Mouse (Mus musculus): ENCODE results near the gene Mcm8.

Gene Mcm8

GRCm38 (mm10) chr2:132873657-132874326 is 57.9 kb downstream of the Mcm8 start:
- no peak for DNase-seq

GRCm38 (mm10) chr2:132876991-132877390 is 61.0 kb downstream of the Mcm8 start:
- DNase-seq = no peak

DNA sequence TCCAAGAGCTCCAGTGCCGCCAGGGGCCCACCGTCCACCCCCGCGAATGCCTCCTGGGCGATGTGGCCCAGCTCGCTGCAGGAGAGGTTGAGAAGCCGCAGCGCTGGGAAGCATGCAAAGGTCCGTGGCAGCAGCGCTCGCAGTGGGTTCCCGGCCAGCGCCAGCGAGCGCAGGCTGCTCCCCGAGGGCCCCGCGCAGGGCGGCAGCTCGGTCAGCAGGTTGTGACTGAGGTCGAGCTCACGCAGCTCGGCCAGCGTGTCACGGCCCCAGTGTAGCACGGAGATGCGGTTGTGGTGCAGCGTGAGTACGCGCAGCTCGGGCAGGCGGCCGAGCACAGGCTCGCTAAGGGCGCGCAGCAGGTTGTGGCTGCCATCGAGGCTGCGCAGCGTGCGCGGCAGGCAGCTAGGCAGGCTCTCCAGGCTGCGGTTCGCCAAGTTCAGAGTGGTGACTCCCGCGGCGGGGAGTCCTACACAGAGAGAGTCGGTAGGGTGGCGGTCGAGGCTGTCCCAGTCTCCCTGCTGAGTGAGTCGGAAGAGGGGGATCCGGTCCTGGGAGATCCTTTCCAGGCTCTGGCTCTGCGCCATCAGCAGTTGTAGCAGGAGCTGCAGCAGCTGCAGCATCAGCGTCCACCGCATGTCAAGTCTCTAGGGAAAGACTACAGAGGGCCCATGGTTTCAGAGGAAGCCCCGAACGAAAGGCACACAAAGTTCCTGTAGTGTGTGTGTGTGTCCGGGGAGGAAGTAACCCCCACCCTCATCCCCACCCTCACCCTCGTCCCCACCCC is 63.5 kb downstream of the Mcm8 start:
- no peak for DNase-seq

- DNase-seq = no peak
These were observed 65.1 kb downstream of the Mcm8 start, which contains the start of gene Lrrn4 for GRCm38 (mm10) chr2:132880844-132881645. Gene Lrrn4 (minus strand): TSS chr2:132880891.

DNA sequence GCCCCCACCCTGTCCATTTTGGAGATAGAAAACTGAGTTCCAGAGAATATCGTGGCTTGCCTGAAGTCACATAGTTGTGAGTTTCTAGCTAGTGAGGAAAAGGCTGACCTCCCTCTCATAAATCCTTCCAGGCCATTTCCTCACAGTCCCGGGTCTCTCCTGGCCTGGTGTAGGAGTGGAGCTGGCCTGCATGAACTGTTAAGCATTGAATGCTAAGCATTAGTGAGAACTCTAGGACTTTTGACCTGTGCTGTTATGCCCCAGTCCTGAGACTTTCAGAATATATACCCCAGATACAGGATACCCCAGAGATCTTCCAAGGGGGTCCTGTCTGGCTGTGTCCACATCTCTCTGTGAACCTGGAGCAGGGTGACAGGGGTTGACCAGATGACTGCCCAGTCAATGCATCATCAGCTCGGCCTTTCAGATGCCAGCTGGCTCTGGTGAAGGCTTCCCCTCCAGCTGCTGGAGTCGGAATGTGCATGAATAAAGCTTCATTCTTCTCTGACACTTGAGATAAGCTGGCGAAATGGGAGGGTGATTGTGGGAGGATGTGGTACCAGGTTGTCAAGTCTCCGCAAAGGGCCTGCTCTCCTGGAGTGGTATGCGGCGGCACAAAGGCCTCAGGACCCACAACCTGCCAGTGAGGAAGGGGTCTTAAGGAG is 68.5 kb downstream of the Mcm8 start:
- DNase-seq = no peak

GRCm38 (mm10) chr2:132885312-132885711 is 69.4 kb downstream of the Mcm8 start:
- DNase-seq = no peak

Data from cerebellum, adult 9-10 months (tissue).